Mouse (Mus musculus) heart, embryonic 11.5 days (tissue): ENCODE results near the gene Camk2g. TPM values are rescaled to one million over a fixed set of nuclear protein-coding genes. Genes with fewer than 3 reads are reported as not detected.

Experiments used
- ATAC-seq: fragments of 200-750 bp; cut with Nextera tagmentation; replicated peaks from 2 replicates; pipeline ENCODE4 v1.8.0; 2017; ENCODE audit warnings: moderate library complexity; ENCODE audit not compliant: insufficient number of reproducible peaks, low FRiP score, low TSS enrichment
- H3K27ac ChIP-seq: fragments of 300-500 bp; sonication (generic); 2 replicates; pipeline ENCODE4 v1.5.1; 2014; ENCODE audit warnings: mild to moderate bottlenecking, low read depth, low read length
- H3K27me3 ChIP-seq: fragments of 300-500 bp; sonication (generic); 2 replicates; pipeline ENCODE4 v1.6.1; 2014; ENCODE audit warnings: mild to moderate bottlenecking, low read length, mixed read lengths; ENCODE audit not compliant: control insufficient read depth, insufficient read depth
- H3K36me3 ChIP-seq: fragments of 300-500 bp; sonication (generic); 2 replicates; pipeline ENCODE4 v1.6.1; 2014; ENCODE audit warnings: mild to moderate bottlenecking, low read length, moderate library complexity, mixed read lengths; ENCODE audit not compliant: control insufficient read depth, insufficient read depth
- H3K4me1 ChIP-seq: fragments of 300-500 bp; sonication (generic); 2 replicates; pipeline ENCODE4 v1.6.1; 2014; ENCODE audit warnings: low read length; ENCODE audit not compliant: control insufficient read depth, insufficient read depth
- H3K4me2 ChIP-seq: fragments of 300-500 bp; sonication (generic); 2 replicates; pipeline ENCODE4 v1.6.1; 2014; ENCODE audit warnings: mild to moderate bottlenecking, moderate library complexity
- H3K4me3 ChIP-seq: fragments of 300-500 bp; sonication (generic); 2 replicates; pipeline ENCODE4 v1.5.1; 2014; ENCODE audit warnings: low read depth, low read length
- H3K9ac ChIP-seq: fragments of 300-500 bp; sonication (generic); 2 replicates; pipeline ENCODE4 v1.6.1; 2014; ENCODE audit warnings: mild to moderate bottlenecking, low read depth, low read length, moderate library complexity
- H3K9me3 ChIP-seq: fragments of 300-500 bp; sonication (generic); replicated peaks from 2 replicates; pipeline ENCODE4 v1.6.1; 2016; ENCODE audit warnings: low read length; ENCODE audit not compliant: control insufficient read depth
- WGBS: fragments of 180-500 bp; shearing (Covaris S2); extraction: QIAGEN DNeasy Blood & Tissue Kit; methylation state at CpG from one replicate; pipeline ENCODE4 v1.1.7; 2014; ENCODE audit not compliant: insufficient replicate concordance; 5-methylcytosine and 5-hydroxymethylcytosine counted together
- microRNA-seq: library from miRNA; unstranded; fragments of <30 nt; microRNA quantifications from one replicate; pipeline ENCODE4, GENCODE M21; 2016; ENCODE audit warnings: borderline number of aligned reads
- polyA plus RNA-seq: library from polyadenylated mRNA; unstranded; fragments of >200 nt; fragmentation: Nextera tagmentation; extraction: Ambion mirVana; gene quantifications from 2 replicates; pipeline ENCODE4 v1.2.1, GENCODE M21; 2014

The Camk2g gene
- polyA plus RNA-seq, 1 experiment from 2014 or later = 61.8 TPM

- ATAC-seq = peak; percentile 87
- Histone ChIP-seq H3K27me3 (no peaks in the 10 kb centered on the region), H3K9ac (peak within 1 kb of the TSS; percentile 80), H3K4me2 (peak within 1 kb of the TSS; percentile 78), H3K4me1 (peaks cover 31% of the 10 kb centered on the region), H3K4me3 (peak within 1 kb of the TSS; percentile 75), H3K9me3 (no peaks in the 10 kb centered on the region), H3K36me3 (peaks cover 24% of the 10 kb centered on the region), H3K27ac (peak within 1 kb of the TSS; percentile 93)
- under 1% methylated on average over 110 of the region's 111 CpGs for WGBS
These were observed 98.8 kb downstream of the Camk2g start, which contains the start of gene Fut11 for GRCm38 (mm10) chr14:20694884-20695760. Gene Fut11, plus strand, starts transcription at chr14:20694968.

GRCm38 (mm10) chr14:20694185-20694883 is 99.6 kb downstream of the Camk2g start:
- Histone ChIP-seq H3K9ac (peak overlapping the region; percentile 80), H3K4me1 (peaks cover 31% of the 10 kb centered on the region), H3K27ac (peak overlapping the region; percentile 93), H3K9me3 (no peaks in the 10 kb centered on the region), H3K36me3 (peaks cover 32% of the 10 kb centered on the region), H3K27me3 (no peaks in the 10 kb centered on the region), H3K4me3 (peak overlapping the region; percentile 75), H3K4me2 (peak overlapping the region; percentile 78)
- WGBS = 44% methylated on average over 13 of the region's 13 CpGs
- peak; percentile 36 for ATAC-seq

- no peak overlapping the region for H3K4me3 ChIP-seq
These were observed 100.2 kb downstream of the Camk2g start for GRCm38 (mm10) chr14:20693589-20694101.

DNA sequence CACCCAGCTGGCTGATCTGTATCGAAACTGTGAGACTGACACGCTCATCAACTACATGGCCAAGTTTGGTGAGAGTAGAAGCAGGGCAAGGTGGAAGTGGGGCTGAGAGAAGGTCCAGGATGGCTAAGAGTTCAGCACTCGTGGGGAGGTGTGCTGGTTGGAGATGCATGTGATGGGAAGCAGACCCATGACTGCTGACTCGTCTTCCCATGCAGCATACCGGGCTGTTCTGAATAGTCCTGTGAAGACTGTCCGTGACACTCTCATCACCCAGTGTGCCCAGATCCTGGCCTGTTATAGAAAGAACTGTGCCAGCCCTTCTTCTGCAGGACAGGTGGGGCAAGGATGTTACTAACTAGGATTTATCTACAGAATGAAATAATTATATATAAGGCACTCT is 102.1 kb downstream of the Camk2g start:
- Histone ChIP-seq H3K27me3 (no peaks in the 10 kb centered on the region), H3K4me2 (no peak overlapping the region), H3K9me3 (no peaks in the 10 kb centered on the region), H3K27ac (no peak overlapping the region), H3K9ac (no peak overlapping the region), H3K36me3 (peaks cover 57% of the 10 kb centered on the region), H3K4me1 (peaks cover 16% of the 10 kb centered on the region), H3K4me3 (no peak overlapping the region)
- WGBS = 93% methylated on average over 6 of the region's 6 CpGs
- ATAC-seq = no peak

More at GRCm38 (mm10) chr14:20693589-20694101, 100.2 kb downstream of the Camk2g start:
- Histone ChIP-seq H3K27ac (peak overlapping the region; percentile 5; the same call in 1 of the 2 replicates), H3K9me3 (no peaks in the 10 kb centered on the region), H3K4me1 (peaks cover 29% of the 10 kb centered on the region), H3K9ac (no peak overlapping the region), H3K27me3 (no peaks in the 10 kb centered on the region), H3K4me2 (no peak overlapping the region; the same call in 1 of the 2 replicates), H3K36me3 (peaks cover 39% of the 10 kb centered on the region)
- no peak for ATAC-seq
- 81% methylated on average over 10 of the region's 10 CpGs for WGBS

DNA sequence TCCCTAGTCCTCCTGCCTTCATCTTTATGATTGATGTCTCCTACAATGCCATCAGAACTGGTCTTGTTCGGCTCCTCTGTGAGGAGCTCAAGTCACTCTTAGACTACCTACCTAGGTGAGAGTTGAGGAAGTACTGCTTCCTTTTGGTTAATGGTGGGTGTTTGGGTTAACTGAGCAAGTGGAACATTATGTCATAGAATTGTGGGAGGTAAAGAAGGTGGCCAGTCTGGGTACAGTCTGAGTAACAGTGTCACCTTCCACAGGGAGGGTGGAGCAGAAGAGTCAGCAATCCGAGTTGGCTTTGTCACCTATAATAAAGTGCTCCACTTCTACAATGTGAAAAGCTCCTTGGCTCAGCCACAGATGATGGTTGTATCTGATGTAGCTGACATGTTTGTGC is 104.9 kb downstream of the Camk2g start:
- no peaks in the 10 kb centered on the region for H3K9me3 ChIP-seq
- WGBS = 86% methylated on average over 2 of the region's 2 CpGs
- H3K4me2 ChIP-seq = no peak overlapping the region
- no peak overlapping the region for H3K9ac ChIP-seq
- H3K4me1 ChIP-seq = peaks cover 2% of the 10 kb centered on the region; the same call in 1 of the 2 replicates
- H3K4me3 ChIP-seq = no peak overlapping the region
- H3K36me3 ChIP-seq = peaks cover 83% of the 10 kb centered on the region
- H3K27ac ChIP-seq = no peak overlapping the region
- no peaks in the 10 kb centered on the region for H3K27me3 ChIP-seq
- no peak for ATAC-seq

- no peaks in the 10 kb centered on the region for H3K27me3 ChIP-seq
- H3K36me3 ChIP-seq = peaks cover 85% of the 10 kb centered on the region
- peaks cover 4% of the 10 kb centered on the region; the same call in 1 of the 2 replicates for H3K4me1 ChIP-seq
- no peak overlapping the region for H3K27ac ChIP-seq
- 91% methylated on average over 3 of the region's 3 CpGs for WGBS
- H3K9ac ChIP-seq = no peak overlapping the region
- H3K4me2 ChIP-seq = no peak overlapping the region
- H3K9me3 ChIP-seq = no peaks in the 10 kb centered on the region
- no peak overlapping the region for H3K4me3 ChIP-seq
- no peak for ATAC-seq
These were observed 107.3 kb downstream of the Camk2g start for GRCm38 (mm10) chr14:20686576-20686975.

Small RNAs within 50 kb of the gene (microRNA-seq; reads per million reads assigned to microRNA genes)
- 1.1 reads per million, percentile 15 among the genes with 10 or more reads in this experiment for gene Mir6946

Other genes with a start within 250 kb of the Camk2g start
- gene Ppp3cb, start 247.5 kb downstream of the Camk2g start, polyA plus RNA-seq = 43.1 and 46.8 TPM in 2 replicates
- gene Usp54, start 153.0 kb downstream of the Camk2g start, polyA plus RNA-seq = 5.4 and 7.2 TPM in 2 replicates
- 23.6 and 28.0 TPM in 2 replicates for gene Myoz1, start 137.5 kb downstream of the Camk2g start, polyA plus RNA-seq
- gene Synpo2l, start 125.7 kb downstream of the Camk2g start, polyA plus RNA-seq = 106 and 127 TPM in 2 replicates
- gene Sec24c, start 119.8 kb downstream of the Camk2g start, polyA plus RNA-seq = 78.1 and 84.6 TPM in 2 replicates
- 13.4 and 18.8 TPM in 2 replicates for gene Fut11, start 99.1 kb downstream of the Camk2g start, polyA plus RNA-seq
- 221 and 230 TPM in 2 replicates for gene Chchd1, start 91.1 kb downstream of the Camk2g start, polyA plus RNA-seq
- gene Zswim8, start 86.5 kb downstream of the Camk2g start, polyA plus RNA-seq = 23.4 and 24.1 TPM in 2 replicates
- gene Ndst2, start 59.5 kb downstream of the Camk2g start, polyA plus RNA-seq = 18.7 and 19.1 TPM in 2 replicates
- gene Plau, start 42.6 kb upstream of the Camk2g start, polyA plus RNA-seq = 0.37 and 0.66 TPM in 2 replicates
- gene Vcl, start 135.3 kb upstream of the Camk2g start, polyA plus RNA-seq = 78.8 and 101 TPM in 2 replicates